Comparison of ENCODE assay signal across 24 mouse cellular contexts in the genomic region with DNA sequence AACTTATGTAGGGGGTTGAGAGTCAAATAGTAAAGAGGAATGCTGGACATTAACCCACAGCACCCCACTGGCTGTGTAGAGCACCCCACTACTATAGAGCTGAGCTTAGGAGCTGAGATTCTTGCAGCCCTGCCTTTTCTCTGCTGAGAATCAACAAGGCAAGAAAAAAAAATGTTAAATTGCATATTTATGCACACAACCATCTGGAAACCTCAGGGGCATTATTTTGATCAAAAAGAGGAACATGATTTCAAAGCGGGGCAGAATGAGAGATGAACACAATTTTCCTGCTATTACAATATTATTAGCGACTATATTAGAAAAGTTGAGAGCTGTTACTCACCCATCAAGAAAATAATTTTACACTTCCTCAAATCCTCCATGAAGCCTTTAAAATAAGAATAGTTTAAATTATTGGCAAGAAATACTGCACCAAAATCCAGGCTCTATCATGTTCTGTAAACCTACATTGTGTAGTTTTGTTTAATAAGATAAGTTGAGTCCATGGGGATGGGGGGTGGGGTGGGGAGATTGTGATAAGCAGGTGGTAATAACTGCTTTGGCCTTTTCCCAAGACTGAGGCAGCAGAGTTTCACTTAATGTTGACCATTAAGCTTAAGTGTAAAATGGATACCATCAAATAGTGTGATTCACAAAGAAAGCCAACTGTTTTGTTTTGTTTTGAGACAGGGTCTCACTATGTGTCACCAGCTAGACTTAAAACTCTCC.
"Had no signal": no experiment of that assay in that cellular context is flagged by ENCODE, and none has a peak within 500 bp of the region (broad histone marks: within the 10 kb centered on the region; RNA-seq: fewer than 3 reads in every experiment).

No protein-coding gene starts in this region.

- H3K36me3 ChIP-seq: heart, embryonic 10.5 days; heart, embryonic 12.5 days; hindbrain, embryonic 13.5 days; hindbrain, embryonic 15.5 days; kidney, embryonic 15.5 days; limb, embryonic 10.5 days; limb, embryonic 12.5 days; liver, embryonic 12.5 days had no signal

- DNase-seq: gastrocnemius, adult 2 months; gastrocnemius, postnatal 10 days; gastrocnemius, postnatal 25 days; heart, adult 18-20 months; heart, postnatal 10 days; heart, postnatal 36 days; kidney, adult 11 months; kidney, adult 2 months; kidney, adult 9 months; kidney, postnatal 14 days; kidney, postnatal 36 days had no signal

- H3K27me3 ChIP-seq: hindbrain, embryonic 13.5 days; hindbrain, embryonic 15.5 days; kidney, embryonic 15.5 days; limb, embryonic 12.5 days; liver, embryonic 12.5 days had no signal

- H3K4me1 ChIP-seq: liver, embryonic 12.5 days had no signal

- ATAC-seq: hindbrain, postnatal 0 days; intestine, embryonic 16.5 days; liver, embryonic 12.5 days had no signal

- H3K4me2 ChIP-seq: heart, embryonic 12.5 days; hindbrain, embryonic 13.5 days; hindbrain, embryonic 15.5 days; kidney, embryonic 15.5 days; limb, embryonic 12.5 days; liver, embryonic 12.5 days had no signal

- H3K4me3 ChIP-seq: gastrocnemius, adult 2 months; heart, embryonic 10.5 days; heart, embryonic 12.5 days; hindbrain, embryonic 13.5 days; hindbrain, embryonic 15.5 days; kidney, embryonic 15.5 days; left cerebral cortex, adult 2 months; limb, embryonic 10.5 days; limb, embryonic 12.5 days; liver, embryonic 12.5 days had no signal

- H3K9me3 ChIP-seq: heart, embryonic 10.5 days; heart, embryonic 12.5 days; hindbrain, embryonic 13.5 days; hindbrain, embryonic 15.5 days; kidney, embryonic 15.5 days; limb, embryonic 10.5 days; limb, embryonic 12.5 days; liver, embryonic 12.5 days had no signal

- H3K9ac ChIP-seq: heart, embryonic 12.5 days; hindbrain, embryonic 13.5 days; hindbrain, embryonic 15.5 days; kidney, embryonic 15.5 days; limb, embryonic 12.5 days; liver, embryonic 12.5 days; liver, embryonic 14.5 days had no signal

- H3K27ac ChIP-seq: gastrocnemius, adult 2 months; heart, embryonic 10.5 days; hindbrain, embryonic 13.5 days; hindbrain, embryonic 15.5 days; hindbrain, postnatal 0 days; kidney, embryonic 15.5 days; kidney, postnatal 0 days; left cerebral cortex, adult 2 months; limb, embryonic 10.5 days; limb, embryonic 12.5 days; liver, embryonic 12.5 days; liver, embryonic 14.5 days had no signal
